Mouse (Mus musculus) stomach, embryonic 16.5 days (tissue): ENCODE measurements around the gene Rbms1. TPM values are rescaled to one million over a fixed set of nuclear protein-coding genes. Genes with fewer than 3 reads are reported as not detected.

ENCODE experiments used
- ATAC-seq: fragments of 200-750 bp; cut with Nextera tagmentation; 2 replicates; pipeline ENCODE4 v1.8.0; 2017; ENCODE audit warnings: moderate number of reproducible peaks, moderate TSS enrichment; ENCODE audit not compliant: insufficient read depth, low FRiP score
- H3K27ac ChIP-seq: fragments of 300-500 bp; sonication (generic); 2 replicates; pipeline ENCODE4 v1.5.1; 2014; ENCODE audit warnings: low read length
- H3K27me3 ChIP-seq: fragments of 300-500 bp; sonication (generic); 2 replicates; pipeline ENCODE4 v1.6.1; 2014; ENCODE audit warnings: low read length, control low read depth, mixed read lengths; ENCODE audit not compliant: control insufficient read depth, insufficient read depth
- H3K36me3 ChIP-seq: fragments of 300-500 bp; sonication (generic); 2 replicates; pipeline ENCODE4 v1.6.1; 2014; ENCODE audit warnings: low read length; ENCODE audit not compliant: control insufficient read depth, insufficient read depth
- H3K4me1 ChIP-seq: fragments of 300-500 bp; sonication (generic); 2 replicates; pipeline ENCODE4 v1.6.1; 2014; ENCODE audit warnings: low read length, control low read depth, mixed read lengths; ENCODE audit not compliant: control insufficient read depth, insufficient read depth
- H3K4me2 ChIP-seq: fragments of 300-500 bp; sonication (generic); 2 replicates; pipeline ENCODE4 v1.6.1; 2014; ENCODE audit warnings: low read depth, low read length, mixed read lengths
- H3K4me3 ChIP-seq: fragments of 300-500 bp; sonication (generic); replicated peaks from 2 replicates; pipeline ENCODE4 v1.5.1; 2014; ENCODE audit warnings: mild to moderate bottlenecking, low read length
- H3K9ac ChIP-seq: fragments of 300-500 bp; sonication (generic); 2 replicates; pipeline ENCODE4 v1.6.1; 2014; ENCODE audit warnings: low read length
- H3K9me3 ChIP-seq: fragments of 300-500 bp; sonication (generic); replicated peaks from 2 replicates; pipeline ENCODE4 v1.6.1; 2016; ENCODE audit warnings: low read length, control low read depth; ENCODE audit not compliant: control insufficient read depth
- WGBS: fragments of 180-500 bp; shearing (Covaris S2); extraction: QIAGEN DNeasy Blood & Tissue Kit; methylation state at CpG from one replicate; pipeline ENCODE4 v1.1.7; 2014; 5-methylcytosine and 5-hydroxymethylcytosine counted together
- polyA plus RNA-seq: library from polyadenylated mRNA; unstranded; fragments of >200 nt; fragmentation: Nextera tagmentation; extraction: Ambion mirVana; gene quantifications from 2 replicates; pipeline ENCODE4 v1.2.1, GENCODE M21; 2015

Rbms1 gene
- polyA plus RNA-seq, 1 experiment from 2014 or later = 110 TPM

DNA sequence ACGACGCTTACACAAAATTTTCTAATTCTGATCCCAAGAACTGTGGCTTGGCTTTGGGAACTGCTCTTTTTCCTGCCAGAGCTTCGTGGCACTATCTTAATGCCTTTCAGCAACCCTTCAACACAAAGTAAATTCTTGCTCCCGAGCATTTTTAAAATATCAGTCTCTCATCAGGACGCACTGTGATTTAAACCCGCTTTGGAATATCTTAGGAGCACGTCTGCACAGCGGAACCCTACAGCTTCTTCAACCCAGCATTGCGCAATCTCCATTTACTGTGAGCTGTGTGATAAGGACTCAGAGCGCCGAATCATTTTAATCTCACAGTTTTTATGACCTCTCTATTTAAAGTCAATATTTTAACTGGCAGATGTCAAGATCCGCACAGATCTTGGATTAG lies 54.9 kb downstream of the Rbms1 start:
- no peak overlapping the region for H3K4me2 ChIP-seq

DNA sequence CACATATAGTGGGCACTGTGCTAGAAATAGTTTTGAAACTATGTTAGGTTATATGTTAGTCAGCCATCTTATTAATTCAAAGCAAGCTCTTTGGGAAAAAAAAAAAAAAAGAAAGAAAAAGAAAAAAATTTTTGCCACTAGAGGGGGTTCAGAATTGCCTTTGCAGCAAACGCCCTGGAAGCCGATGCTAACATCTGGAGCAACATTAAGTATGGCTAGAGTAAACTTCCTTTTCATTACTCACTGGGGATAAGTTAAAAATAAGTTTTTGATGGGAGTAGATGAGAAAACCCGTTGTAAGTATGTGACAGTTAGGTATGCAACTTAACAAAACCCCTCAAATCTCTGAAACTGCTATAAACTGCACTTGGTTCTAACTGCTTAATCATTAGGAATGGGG lies 57.7 kb downstream of the Rbms1 start:
- ATAC-seq = no peak
- Histone ChIP-seq H3K4me2 (no peak overlapping the region), H3K4me1 (peaks cover 2% of the 10 kb centered on the region; the same call in 1 of the 2 replicates), H3K9ac (no peak overlapping the region), H3K36me3 (no peaks in the 10 kb centered on the region), H3K27me3 (no peaks in the 10 kb centered on the region), H3K4me3 (no peak overlapping the region), H3K9me3 (no peaks in the 10 kb centered on the region), H3K27ac (peak overlapping the region; percentile 50)
- WGBS = 6% methylated on average over 3 of the region's 3 CpGs

More for the DNA sequence above, 54.9 kb downstream of the Rbms1 start:
- no peaks in the 10 kb centered on the region for H3K27me3 ChIP-seq
- peaks cover 9% of the 10 kb centered on the region for H3K4me1 ChIP-seq
- no peaks in the 10 kb centered on the region for H3K9me3 ChIP-seq
- H3K36me3 ChIP-seq = no peaks in the 10 kb centered on the region
- H3K27ac ChIP-seq = no peak overlapping the region
- 69% methylated on average over 12 of the region's 12 CpGs for WGBS
- H3K9ac ChIP-seq = no peak overlapping the region
- ATAC-seq = no peak
- no peak overlapping the region for H3K4me3 ChIP-seq

DNA sequence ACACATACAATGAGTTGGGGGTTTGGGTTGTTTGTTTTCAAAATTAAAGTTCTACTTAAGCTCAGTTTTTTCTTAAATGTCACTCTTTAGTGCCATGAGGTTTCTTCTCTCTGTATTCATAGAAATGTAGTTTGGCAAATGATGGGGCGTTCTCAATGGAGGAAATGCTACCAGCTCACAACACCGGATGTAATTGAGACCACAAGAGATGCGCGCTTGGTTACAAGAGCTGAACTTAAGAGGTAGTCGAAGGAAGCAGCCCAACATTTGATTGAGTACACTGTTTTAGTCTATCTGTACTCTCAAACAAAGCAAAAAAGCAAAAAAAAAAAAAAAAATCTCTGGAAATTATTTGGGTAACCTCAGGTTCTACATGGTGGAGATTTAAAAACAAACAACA lies 58.9 kb downstream of the Rbms1 start:
- Histone ChIP-seq H3K9ac (no peak overlapping the region), H3K27me3 (no peaks in the 10 kb centered on the region), H3K4me3 (no peak overlapping the region), H3K4me2 (no peak overlapping the region), H3K4me1 (peaks cover 2% of the 10 kb centered on the region; the same call in 1 of the 2 replicates), H3K36me3 (no peaks in the 10 kb centered on the region), H3K27ac (no peak overlapping the region), H3K9me3 (no peaks in the 10 kb centered on the region)
- 87% methylated on average over 5 of the region's 5 CpGs for WGBS
- no peak for ATAC-seq

DNA sequence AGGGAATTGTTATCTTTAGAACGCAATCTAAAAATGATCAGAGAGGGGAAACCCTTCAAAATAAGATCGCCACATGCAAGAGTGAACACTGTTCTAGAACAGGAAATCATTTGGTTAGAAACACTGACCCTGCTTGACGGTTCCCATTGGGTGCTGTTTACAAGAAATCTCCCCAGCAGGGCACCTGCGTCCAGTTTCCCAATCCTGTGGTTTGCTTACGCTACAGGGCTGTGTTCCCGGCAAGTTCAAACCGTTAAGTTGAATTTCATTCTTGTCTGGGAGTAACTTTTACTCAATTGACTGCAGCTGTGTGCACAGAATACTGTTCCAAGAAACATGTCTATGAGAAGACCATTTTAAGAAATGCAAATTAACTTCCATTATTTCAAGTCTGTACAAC lies 59.5 kb downstream of the Rbms1 start:
- H3K9me3 ChIP-seq = no peaks in the 10 kb centered on the region
- H3K9ac ChIP-seq = no peak overlapping the region
- no peak overlapping the region for H3K27ac ChIP-seq
- no peak for ATAC-seq
- H3K4me1 ChIP-seq = peaks cover 2% of the 10 kb centered on the region; the same call in 1 of the 2 replicates
- H3K27me3 ChIP-seq = no peaks in the 10 kb centered on the region
- no peak overlapping the region for H3K4me2 ChIP-seq
- H3K36me3 ChIP-seq = no peaks in the 10 kb centered on the region
- no peak overlapping the region for H3K4me3 ChIP-seq
- WGBS = 65% methylated on average over 7 of the region's 7 CpGs

DNA sequence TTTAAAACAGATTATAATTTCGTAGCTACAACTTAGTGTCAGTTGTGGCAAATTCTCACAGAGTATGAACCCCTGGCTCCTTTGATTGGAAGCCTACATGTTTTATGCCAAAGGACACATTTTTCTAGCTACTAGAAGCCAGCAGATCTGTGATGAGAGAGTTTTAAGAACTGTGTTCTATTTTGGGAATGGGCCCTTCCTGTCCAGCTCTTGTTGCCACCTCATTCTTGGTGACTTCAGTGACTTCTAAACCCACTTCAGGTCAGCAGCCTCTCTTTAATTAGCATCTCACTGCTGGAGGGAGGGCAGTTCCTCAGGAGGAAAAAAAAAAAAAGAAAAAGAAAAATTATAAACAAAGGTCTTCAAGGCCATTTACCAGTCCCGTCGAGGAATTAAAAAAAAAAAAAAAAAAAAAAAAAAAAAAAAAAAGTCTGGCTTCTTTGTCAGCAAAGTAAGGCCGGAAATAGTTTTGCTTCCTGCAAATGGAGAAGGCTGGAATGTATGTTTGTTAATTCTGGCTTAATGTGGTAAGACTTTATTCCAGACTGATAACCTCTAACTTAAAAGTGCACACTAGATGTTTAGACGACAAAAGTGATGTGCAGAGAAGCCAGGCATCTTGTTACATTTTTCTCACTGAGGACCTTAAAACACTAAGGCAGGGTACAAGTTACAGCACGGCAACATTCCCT lies 60.4 kb downstream of the Rbms1 start:
- H3K9ac ChIP-seq = no peak overlapping the region
- H3K4me2 ChIP-seq = no peak overlapping the region
- H3K4me3 ChIP-seq = no peak overlapping the region
- H3K27ac ChIP-seq = peak overlapping the region; percentile 46; the same call in 1 of the 2 replicates
- no peaks in the 10 kb centered on the region for H3K27me3 ChIP-seq
- H3K4me1 ChIP-seq = peaks cover 2% of the 10 kb centered on the region; the same call in 1 of the 2 replicates
- 45% methylated on average over 6 of the region's 6 CpGs for WGBS
- no peak for ATAC-seq
- H3K36me3 ChIP-seq = no peaks in the 10 kb centered on the region
- no peaks in the 10 kb centered on the region for H3K9me3 ChIP-seq

DNA sequence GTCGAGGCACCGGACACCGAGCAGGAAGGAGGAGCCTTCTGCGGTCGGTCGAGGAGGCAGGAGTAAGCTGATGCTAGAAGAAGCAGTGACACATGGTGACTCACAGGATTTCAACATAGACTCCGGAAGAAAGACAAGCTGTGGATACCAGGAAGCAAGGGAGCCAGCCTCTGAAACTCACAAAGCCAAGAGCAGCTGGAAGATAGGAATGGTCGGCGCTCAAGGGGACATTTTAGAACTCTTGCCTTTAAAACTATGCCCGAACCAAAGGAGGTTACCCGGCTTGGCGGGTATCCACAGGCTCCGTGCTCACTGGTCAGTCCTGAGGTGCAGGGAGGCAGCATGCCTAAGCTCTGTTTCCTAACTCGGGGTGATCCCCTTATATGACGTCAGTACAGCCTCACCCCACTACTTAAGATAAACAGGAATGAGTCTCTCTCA lies 61.5 kb downstream of the Rbms1 start:
- H3K4me2 ChIP-seq = no peak overlapping the region
- no peaks in the 10 kb centered on the region for H3K9me3 ChIP-seq
- WGBS = 62% methylated on average over 15 of the region's 15 CpGs
- 0 out of 2 replicates have a peak overlapping the region, but pooled peaks have one; percentile 0 for H3K4me3 ChIP-seq
- peak; percentile 60; the same call in 1 of the 2 replicates for ATAC-seq
- H3K27me3 ChIP-seq = no peaks in the 10 kb centered on the region
- H3K4me1 ChIP-seq = peaks cover 2% of the 10 kb centered on the region; the same call in 1 of the 2 replicates
- no peaks in the 10 kb centered on the region for H3K36me3 ChIP-seq
- H3K27ac ChIP-seq = peak overlapping the region; percentile 56
- H3K9ac ChIP-seq = no peak overlapping the region

DNA sequence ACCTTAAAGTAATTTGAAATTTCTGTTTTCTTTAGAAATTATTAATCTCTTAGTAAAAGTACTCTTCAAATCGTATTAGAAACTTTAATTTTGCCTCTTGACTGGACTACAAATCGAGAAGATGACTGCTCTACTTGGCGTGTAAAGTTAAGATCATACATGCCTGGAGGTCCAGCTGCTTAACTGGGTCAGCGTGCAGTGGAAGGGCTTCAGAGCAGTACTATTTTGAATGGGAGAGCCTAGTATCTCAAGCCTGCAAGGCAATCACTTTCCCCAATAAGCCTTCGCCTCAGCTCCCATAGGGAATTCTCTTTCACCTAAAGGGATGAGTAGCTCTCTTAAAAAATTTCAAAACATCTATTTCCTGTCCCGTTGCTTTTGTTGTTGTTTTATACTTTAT lies 62.0 kb downstream of the Rbms1 start:
- Histone ChIP-seq H3K9me3 (no peaks in the 10 kb centered on the region), H3K4me2 (no peak overlapping the region), H3K36me3 (no peaks in the 10 kb centered on the region), H3K27ac (no peak overlapping the region), H3K9ac (no peak overlapping the region), H3K4me3 (no peak overlapping the region), H3K4me1 (peaks cover 2% of the 10 kb centered on the region; the same call in 1 of the 2 replicates), H3K27me3 (no peaks in the 10 kb centered on the region)
- WGBS = 80% methylated on average over 6 of the region's 6 CpGs
- no peak for ATAC-seq

DNA sequence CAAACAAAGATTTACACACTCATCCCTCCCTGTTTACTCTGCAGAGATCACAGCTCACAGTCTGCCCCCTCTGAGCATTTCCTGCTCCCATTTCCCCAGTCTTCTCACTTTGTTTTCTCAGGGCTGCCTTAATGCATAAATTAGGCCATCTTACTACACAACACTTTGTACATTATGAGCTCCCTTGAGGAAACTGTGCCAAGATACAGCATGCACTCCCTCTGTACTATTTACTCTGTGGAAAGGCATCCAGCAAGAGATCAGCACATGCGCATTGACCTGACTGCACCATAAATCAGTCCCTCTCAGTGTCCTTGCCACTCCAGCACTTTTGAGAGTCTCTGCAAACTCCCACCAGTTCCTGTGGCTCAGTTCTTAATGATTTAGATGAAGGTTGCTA lies 70.0 kb downstream of the Rbms1 start:
- H3K4me1 ChIP-seq = peaks cover 5% of the 10 kb centered on the region; the same call in 1 of the 2 replicates
- WGBS = 58% methylated on average over 1 of the region's 1 CpGs
- ATAC-seq = no peak
- H3K9me3 ChIP-seq = no peaks in the 10 kb centered on the region
- H3K9ac ChIP-seq = no peak overlapping the region
- H3K36me3 ChIP-seq = no peaks in the 10 kb centered on the region
- H3K4me3 ChIP-seq = no peak overlapping the region
- no peak overlapping the region for H3K27ac ChIP-seq
- H3K27me3 ChIP-seq = no peaks in the 10 kb centered on the region
- H3K4me2 ChIP-seq = no peak overlapping the region

DNA sequence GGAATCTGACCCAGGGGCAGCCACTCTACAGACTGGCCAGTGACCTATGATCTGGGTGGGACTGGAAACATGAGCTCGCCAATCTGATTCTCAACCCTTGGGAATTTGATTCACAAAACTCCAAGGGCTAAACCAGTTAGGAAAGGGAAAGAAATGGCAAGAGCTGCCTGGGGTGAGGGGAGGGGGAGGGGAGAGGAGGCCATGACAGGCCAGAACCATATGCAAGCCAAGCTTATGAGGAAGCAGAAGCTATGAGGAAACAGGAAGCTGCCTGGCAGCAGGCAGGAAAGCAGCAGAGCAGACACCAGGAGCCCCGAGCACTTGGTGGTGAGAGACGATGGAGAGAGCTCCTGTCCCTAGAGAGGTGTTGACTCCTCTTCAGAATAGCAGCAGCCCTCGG lies 79.1 kb downstream of the Rbms1 start:
- Histone ChIP-seq H3K36me3 (no peaks in the 10 kb centered on the region), H3K4me1 (peaks cover 22% of the 10 kb centered on the region), H3K4me2 (no peak overlapping the region), H3K4me3 (no peak overlapping the region), H3K27me3 (no peaks in the 10 kb centered on the region), H3K9ac (no peak overlapping the region), H3K27ac (no peak overlapping the region), H3K9me3 (no peaks in the 10 kb centered on the region)
- ATAC-seq = no peak
- 49% methylated on average over 4 of the region's 4 CpGs for WGBS
